Mouse (Mus musculus): ENCODE measurements around the gene Adat1.
A peak's percentile ranks its signal among the peaks of the same experiment; 100 is the strongest.

The Adat1 gene

GRCm38 (mm10) chr8:111992013-111992702 lies at the start of gene Adat1:
Adat1 (minus strand) TSS chr8:111992302.
- peak; percentile 87 to 93 for DNase-seq

DNA sequence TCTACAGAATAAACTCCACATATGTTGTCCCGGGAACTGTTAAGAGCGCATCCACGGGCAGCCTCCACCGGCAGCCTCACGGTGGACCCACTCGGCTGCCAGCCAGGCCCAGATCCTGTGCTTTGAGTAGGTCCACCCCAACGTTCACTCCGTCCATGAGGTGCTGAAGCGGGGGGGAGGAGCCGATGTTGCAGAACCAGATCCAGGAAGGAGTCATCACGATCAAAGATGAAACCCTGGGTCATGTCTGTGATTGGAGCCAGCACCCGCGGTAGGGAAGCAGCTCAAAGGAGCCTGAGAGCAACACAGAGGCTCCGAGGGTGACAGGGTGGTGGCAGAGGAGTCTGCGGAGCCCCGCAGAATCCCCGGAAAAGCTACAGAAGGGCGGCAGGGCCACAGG lies 45.4 kb upstream of the Adat1 start:
- no peak for DNase-seq

GRCm38 (mm10) chr8:112034603-112035002 lies 42.5 kb upstream of the Adat1 start:
- peak; percentile 23 to 41 for DNase-seq

- no peak for DNase-seq
Observed at GRCm38 (mm10) chr8:112033071-112033470, 41.0 kb upstream of the Adat1 start.

GRCm38 (mm10) chr8:112030663-112031062 lies 38.6 kb upstream of the Adat1 start:
- DNase-seq: no peak

DNA sequence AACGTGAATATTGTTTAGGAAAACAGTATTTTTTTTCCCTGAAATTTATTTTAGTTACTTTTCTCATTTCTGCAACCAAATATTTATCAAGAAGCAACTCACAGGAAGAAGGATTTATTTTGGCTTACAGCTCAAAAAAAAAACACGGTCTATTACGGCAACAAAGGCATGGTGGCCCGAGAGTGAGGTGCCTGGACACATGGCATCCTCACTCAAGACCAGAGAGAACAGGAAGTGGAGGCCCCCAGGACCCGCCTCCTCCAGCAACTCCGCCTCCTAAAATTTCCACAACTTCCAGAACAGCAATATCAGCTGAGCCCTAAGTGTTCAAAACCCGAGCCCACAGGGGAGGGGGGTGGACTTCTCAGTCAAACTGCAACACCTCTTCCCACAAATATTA lies 37.4 kb upstream of the Adat1 start:
- no peak for DNase-seq

DNA sequence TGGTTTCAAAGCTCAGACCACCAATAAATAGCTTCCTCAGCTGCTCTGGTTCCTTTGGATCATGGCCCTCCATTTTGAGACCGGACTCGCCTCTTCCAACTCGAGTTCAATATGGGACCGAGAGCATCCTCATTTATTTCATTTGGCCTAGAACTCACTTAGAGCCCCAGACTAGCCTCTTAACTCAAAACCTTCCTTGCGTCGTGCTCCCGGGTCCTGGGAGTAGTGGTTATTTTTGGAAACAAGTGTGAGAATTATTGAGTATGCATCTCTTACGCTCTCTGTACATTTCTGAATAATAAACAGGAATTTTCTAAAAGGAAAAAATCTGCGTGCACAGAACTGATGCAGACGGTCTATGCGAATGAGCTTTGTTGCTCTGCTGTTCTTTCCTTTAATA lies 22.8 kb upstream of the Adat1 start, which contains the start of gene Gm6793:
Gene Gm6793 (minus strand): TSS at position 101 of the 400 bp plus-strand sequence.
- no peak for DNase-seq

- DNase-seq: peak in 1 of 2 experiments; percentile 64
Observed at GRCm38 (mm10) chr8:112011816-112012242, 19.7 kb upstream of the Adat1 start.

DNA sequence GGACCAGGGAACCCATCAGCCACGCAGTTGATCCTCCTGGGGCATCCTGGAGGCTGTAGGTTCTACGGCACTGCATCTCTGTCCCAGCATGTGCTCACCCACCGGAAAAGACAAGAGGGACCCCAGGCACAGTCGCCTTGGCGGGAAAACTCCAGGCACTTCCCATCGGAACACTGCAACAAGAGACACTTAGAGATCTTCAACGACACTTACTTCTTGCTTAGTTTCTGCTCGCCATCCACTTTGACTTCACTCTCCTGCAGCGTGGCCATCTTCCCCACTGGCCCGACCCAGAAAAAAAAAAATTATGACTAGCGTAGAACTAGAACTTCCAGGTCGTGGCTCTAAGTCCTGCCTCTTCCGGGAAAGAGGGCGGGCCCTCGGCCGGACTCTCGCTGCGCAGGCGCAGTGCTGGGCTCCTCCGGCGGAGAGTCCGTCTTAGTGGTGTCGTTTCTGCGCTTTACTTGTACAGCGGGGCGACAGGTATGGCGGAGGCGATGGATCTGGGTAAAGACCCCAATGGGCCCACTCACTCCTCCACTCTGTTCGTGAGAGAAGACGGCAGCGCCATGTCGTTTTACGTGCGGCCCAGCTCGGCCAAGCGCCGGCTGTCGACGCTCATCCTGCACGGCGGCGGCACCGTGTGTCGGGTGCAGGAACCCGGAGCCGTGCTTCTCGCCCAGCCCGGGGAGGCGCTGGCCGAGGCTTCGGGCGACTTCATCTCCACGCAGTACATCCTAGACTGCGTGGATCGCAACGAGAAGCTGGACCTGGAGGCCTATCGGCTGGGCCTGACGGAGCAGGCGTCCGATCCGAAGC lies 19.1 kb upstream of the Adat1 start, which contains the start of the genes Kars and Terf2ip:
Gene Kars (minus strand): TSS at position 327 of the 819 bp plus-strand sequence.
Gene Terf2ip (plus strand): TSS at position 402 of the 819 bp plus-strand sequence.
- peak; percentile 94 to 96 for DNase-seq

GRCm38 (mm10) chr8:112009558-112009957 lies 17.5 kb upstream of the Adat1 start:
- no peak for DNase-seq

DNA sequence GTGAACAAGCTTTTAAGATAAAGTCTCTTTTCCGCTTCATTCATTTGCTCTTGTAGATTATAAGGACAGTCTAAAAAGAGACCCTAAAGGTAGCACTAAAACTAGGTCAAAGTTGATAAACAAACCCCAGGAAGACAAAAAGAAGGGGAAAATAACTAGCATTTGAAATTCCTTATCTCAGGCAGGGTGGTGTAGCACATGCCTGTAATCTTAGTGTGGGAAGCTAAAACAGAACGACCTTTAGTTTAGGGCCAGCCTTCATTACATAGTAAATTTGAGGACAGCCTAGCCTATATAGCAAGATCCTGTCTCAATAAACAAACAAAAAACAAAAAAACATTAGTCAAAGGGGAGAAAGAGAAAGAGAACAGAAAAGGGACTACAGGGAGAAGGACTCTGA lies 15.6 kb upstream of the Adat1 start:
- no peak for DNase-seq

- no peak for DNase-seq
Observed at GRCm38 (mm10) chr8:112005601-112006000, 13.5 kb upstream of the Adat1 start.

- no peak for DNase-seq
Observed at GRCm38 (mm10) chr8:112004754-112005153, 12.7 kb upstream of the Adat1 start.

GRCm38 (mm10) chr8:111992703-111993039 lies 569 bp upstream of the Adat1 start:
- no peak for DNase-seq

DNA sequence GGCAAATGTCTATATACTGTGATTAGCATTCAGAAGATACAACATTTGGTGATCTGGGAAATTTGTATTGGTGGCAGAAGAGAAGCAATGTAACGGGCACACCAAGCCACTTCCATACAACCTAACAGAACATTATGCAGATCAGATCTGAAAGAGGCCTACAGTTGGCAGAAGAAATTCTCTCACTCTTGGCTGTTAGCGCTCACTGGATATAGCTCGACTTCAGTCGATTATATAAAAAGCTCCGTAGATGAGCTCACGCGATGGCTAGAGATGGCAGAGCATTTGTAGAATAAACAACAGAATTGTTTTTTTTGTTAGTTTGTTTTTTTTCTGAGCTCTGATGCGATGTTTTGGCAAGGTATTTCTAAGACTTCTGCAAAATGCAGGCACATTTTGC lies 824 bp downstream of the Adat1 start:
- no peak for DNase-seq

DNA sequence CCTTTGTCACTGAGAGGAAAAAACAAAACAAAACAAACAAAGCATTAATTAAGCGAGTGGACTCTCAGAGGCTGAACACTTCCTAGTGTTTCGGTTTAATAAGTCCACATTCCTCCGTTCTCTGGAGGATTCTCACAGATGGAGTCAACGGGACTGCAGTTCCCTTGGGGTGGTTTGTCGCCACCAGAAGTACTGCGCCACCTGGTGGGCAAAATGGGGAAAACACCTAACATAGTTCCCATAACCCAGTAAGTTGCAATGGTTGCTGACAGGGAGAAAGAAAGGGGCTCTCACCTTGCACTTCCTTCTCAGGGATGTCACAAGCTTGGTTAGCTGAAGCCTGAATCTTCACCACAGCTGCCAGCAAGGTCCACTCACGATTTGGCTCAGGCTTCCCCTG lies 2.2 kb downstream of the Adat1 start:
- DNase-seq: peak; percentile 81 to 91

DNA sequence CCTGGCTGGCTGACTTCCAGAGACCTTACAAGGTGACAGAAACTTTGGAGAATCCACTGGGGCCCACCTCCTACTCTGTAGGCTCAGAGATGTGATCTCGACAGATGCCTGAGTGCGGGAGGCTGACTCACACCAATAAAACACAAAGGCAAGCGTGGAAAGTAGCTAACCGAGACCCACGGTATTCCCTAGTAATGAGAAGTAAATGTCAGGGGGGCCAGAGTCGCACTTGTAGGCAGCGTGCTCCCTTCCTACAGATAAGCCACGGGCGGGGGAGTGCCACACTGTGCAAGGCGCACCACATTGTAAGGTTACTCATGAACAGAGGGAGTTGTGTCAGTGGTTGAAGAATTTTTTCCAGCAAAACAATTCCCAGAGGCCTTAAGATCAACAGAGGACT lies 7.6 kb downstream of the Adat1 start:
- no peak for DNase-seq

GRCm38 (mm10) chr8:111982116-111982515 lies 10.0 kb downstream of the Adat1 start:
- DNase-seq: peak; percentile 77 to 81

DNA sequence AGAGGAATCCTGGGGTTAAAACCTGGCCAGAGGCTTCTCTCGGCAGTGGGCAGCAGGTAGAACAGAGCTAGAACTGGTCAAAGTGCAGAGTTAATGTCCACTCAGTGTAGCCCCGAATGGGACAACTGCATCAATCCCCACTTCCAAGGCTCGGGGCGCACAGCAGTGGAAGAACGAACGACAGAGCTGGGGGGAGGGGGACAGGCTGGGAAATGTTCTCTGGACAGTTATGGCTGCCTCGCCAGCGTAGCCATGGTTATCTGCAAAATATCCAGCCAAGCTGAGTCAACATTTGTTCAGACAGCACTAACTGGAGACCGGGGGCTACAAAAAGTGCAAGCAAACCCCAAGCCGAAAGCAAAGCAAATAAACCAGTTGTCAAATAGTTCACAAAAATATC lies 14.0 kb downstream of the Adat1 start:
- no peak for DNase-seq

DNA sequence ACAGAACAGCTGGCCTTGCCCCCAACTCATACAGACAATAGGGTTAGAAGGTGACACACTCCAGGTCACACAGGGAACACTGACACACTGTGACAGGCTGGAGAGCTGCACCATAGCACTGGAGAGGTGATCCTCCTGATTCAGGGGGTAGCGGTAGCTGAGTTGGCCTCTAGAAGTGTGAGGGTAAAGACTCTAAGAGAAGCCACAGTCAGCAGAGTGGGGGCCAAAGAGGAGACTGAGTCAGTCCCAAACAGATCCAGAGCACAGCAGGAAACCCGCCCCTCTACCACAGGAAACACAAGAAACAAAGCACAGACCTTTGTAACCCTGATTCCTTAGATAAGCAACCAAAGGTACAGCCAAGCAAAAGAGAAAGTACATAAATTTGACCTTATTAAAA lies 15.8 kb downstream of the Adat1 start:
- no peak for DNase-seq

- DNase-seq: no peak
Observed at GRCm38 (mm10) chr8:111975706-111976105, 16.4 kb downstream of the Adat1 start.

DNA sequence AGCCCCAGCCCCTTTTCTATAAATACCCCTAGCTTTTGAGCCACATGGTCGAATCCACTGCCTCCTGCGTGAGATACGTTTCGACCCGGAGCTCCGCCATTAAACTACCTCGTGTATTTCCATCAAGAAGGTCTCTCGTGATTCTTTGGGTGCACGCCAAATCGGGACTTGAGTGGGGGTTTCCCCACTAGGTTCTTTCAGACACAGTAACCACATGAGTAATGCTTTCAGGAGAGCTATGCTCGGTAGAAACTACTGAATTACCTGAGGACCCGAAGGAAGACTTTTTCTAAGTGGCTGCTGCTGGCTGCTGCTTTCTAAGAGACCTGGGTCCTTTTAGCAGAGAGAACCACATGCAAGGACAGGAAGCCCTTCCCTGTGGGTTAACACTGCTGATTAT lies 18.0 kb downstream of the Adat1 start:
- DNase-seq: no peak

DNA sequence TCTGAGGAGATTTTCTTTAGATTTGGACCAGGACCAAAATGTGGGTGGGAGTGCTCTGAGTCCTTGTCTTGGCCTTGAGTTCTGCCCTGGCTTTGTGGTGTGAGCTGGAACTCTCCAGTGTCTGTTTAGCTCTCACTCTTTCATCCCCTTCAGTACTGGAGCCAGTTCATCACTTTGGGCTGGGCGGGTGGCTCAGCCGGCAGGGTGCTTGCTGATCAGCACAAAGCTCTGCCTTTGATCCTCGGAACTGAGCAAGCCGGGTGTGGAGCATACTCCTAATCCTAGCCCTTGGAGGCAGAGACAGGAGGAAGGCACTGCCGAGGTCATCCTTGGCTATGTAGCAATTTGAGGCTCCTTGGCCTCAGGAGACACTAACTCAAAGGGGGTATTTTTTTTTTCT lies 23.1 kb downstream of the Adat1 start:
- no peak for DNase-seq

DNA sequence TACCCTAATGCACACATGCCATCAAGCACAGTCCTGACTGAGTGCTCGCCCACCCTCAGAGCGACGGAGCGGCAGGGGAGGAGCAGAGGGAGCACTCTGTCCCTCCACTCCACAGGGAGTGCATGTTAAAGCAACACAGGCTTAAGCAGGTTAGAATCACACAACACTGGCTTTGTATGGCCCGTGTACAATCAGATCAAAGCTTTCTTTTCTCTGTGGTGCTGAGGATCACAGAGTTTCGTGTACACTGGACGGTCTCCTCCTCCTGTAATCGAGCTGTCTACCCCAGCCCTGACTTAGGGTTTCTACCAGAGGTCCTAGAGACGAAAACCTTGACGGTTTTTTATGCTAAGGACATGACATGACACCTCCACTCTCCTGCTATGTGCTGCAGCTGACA lies 23.6 kb downstream of the Adat1 start:
- DNase-seq: no peak
